Mouse (Mus musculus) bone marrow, adult 2 months (tissue): ENCODE results near the gene Scn8a. TPM values are rescaled to one million over a fixed set of nuclear protein-coding genes. Genes with fewer than 3 reads are reported as not detected.

Experiments
- H3K27ac ChIP-seq: fragments of 200-500 bp; 2 replicates; pipeline ENCODE4 v1.5.1; 2012; ENCODE audit warnings: low read depth, mild to moderate bottlenecking, control low read depth, inconsistent platforms, low read length; ENCODE audit not compliant: control insufficient read depth, poor library complexity, insufficient read depth
- H3K4me1 ChIP-seq: fragments of 200-500 bp; 2 replicates; pipeline ENCODE4 v1.6.1; 2011; ENCODE audit warnings: low read length; ENCODE audit not compliant: control insufficient read depth, insufficient read depth
- H3K4me3 ChIP-seq: fragments of 200-500 bp; replicated peaks from 2 replicates; pipeline ENCODE3; 2011; ENCODE audit warnings: mild to moderate bottlenecking, low read depth, low read length, control low read depth; ENCODE audit not compliant: control insufficient read depth
- CTCF ChIP-seq: fragments of 200-500 bp; IDR thresholded peaks from 2 replicates; pipeline ENCODE4 v1.5.1; 2011; ENCODE audit warnings: low read length, control low read depth; ENCODE audit not compliant: control insufficient read depth, insufficient read depth
- POLR2A ChIP-seq: fragments of 200-500 bp; IDR thresholded peaks from 2 replicates; pipeline ENCODE4 v1.6.1; 2011; ENCODE audit warnings: low read depth, mild to moderate bottlenecking, control low read depth, low read length, borderline replicate concordance; ENCODE audit not compliant: control insufficient read depth
- WGBS: fragments of 180-500 bp; shearing (Covaris S2); methylation state at CpG from one replicate; pipeline ENCODE4 v1.1.7; 2018; 5-methylcytosine and 5-hydroxymethylcytosine counted together
- polyA plus RNA-seq: library from polyadenylated mRNA; stranded (reverse); fragments of >200 nt; gene quantifications from 2 replicates; pipeline ENCODE4 v1.2.4, GENCODE M21; 2011; ENCODE audit warnings: low replicate concordance; ENCODE audit not compliant: missing spikeins, insufficient read depth, insufficient read length

Scn8a gene
- polyA plus RNA-seq, 1 experiment, result not detected

GRCm38 (mm10) chr15:100903811-100904210 is 34.2 kb downstream of the Scn8a start:
- Histone ChIP-seq H3K4me1 (peaks cover 1% of the 10 kb centered on the region; the same call in 1 of the 2 replicates), H3K27ac (no peak overlapping the region), H3K4me3 (no peak overlapping the region)
- WGBS, result 77% methylated on average over 9 of the region's 9 CpGs
- TF ChIP-seq CTCF, result no peak
- no peak for TF ChIP-seq POLR2A

GRCm38 (mm10) chr15:100905006-100905405 is 35.3 kb downstream of the Scn8a start:
- H3K27ac ChIP-seq, result no peak overlapping the region
- H3K4me1 ChIP-seq, result peaks cover 1% of the 10 kb centered on the region; the same call in 1 of the 2 replicates
- H3K4me3 ChIP-seq, result no peak overlapping the region
- TF ChIP-seq POLR2A (no peak), CTCF (no peak)
- WGBS, result under 1% methylated on average over 2 of the region's 2 CpGs

- no peak overlapping the region for H3K4me3 ChIP-seq
- WGBS, result 17% methylated on average over 8 of the region's 8 CpGs
- TF ChIP-seq POLR2A (no peak), CTCF (no peak)
- H3K27ac ChIP-seq, result peak overlapping the region; percentile 27; the same call in 1 of the 2 replicates
- H3K4me1 ChIP-seq, result peaks cover 1% of the 10 kb centered on the region; the same call in 1 of the 2 replicates
These were observed 36.1 kb downstream of the Scn8a start for GRCm38 (mm10) chr15:100905751-100906150.

- Histone ChIP-seq H3K4me1 (peaks cover 1% of the 10 kb centered on the region; the same call in 1 of the 2 replicates), H3K4me3 (no peak overlapping the region), H3K27ac (no peak overlapping the region)
- 90% methylated on average over 3 of the region's 3 CpGs for WGBS
- TF ChIP-seq POLR2A (no peak), CTCF (no peak)
These were observed 39.2 kb downstream of the Scn8a start for GRCm38 (mm10) chr15:100908817-100909216.

- H3K4me3 ChIP-seq, result no peak overlapping the region
- 68% methylated on average over 3 of the region's 3 CpGs for WGBS
- peaks cover 1% of the 10 kb centered on the region; the same call in 1 of the 2 replicates for H3K4me1 ChIP-seq
- no peak for TF ChIP-seq POLR2A
- no peak for TF ChIP-seq CTCF
- H3K27ac ChIP-seq, result no peak overlapping the region
These were observed 40.1 kb downstream of the Scn8a start for GRCm38 (mm10) chr15:100909734-100910163.

GRCm38 (mm10) chr15:100910381-100910841 is 40.8 kb downstream of the Scn8a start:
- Histone ChIP-seq H3K4me1 (peaks cover 1% of the 10 kb centered on the region; the same call in 1 of the 2 replicates), H3K4me3 (no peak overlapping the region), H3K27ac (no peak overlapping the region; the same call in 1 of the 2 replicates)
- WGBS, result 40% methylated on average over 10 of the region's 10 CpGs
- no peak for TF ChIP-seq POLR2A
- no peak for TF ChIP-seq CTCF

GRCm38 (mm10) chr15:100912676-100913266 is 43.1 kb downstream of the Scn8a start:
- WGBS, result 79% methylated on average over 3 of the region's 3 CpGs
- TF ChIP-seq CTCF, result no peak
- no peak for TF ChIP-seq POLR2A

GRCm38 (mm10) chr15:100914734-100915242 is 45.1 kb downstream of the Scn8a start:
- no peak for TF ChIP-seq CTCF
- TF ChIP-seq POLR2A, result no peak
- no peak overlapping the region for H3K4me3 ChIP-seq
- 2% methylated on average over 24 of the region's 24 CpGs for WGBS
- H3K4me1 ChIP-seq, result no peaks in the 10 kb centered on the region; the same call in 1 of the 2 replicates
- no peak overlapping the region for H3K27ac ChIP-seq

More at GRCm38 (mm10) chr15:100912676-100913266, 43.1 kb downstream of the Scn8a start:
- Histone ChIP-seq H3K27ac (no peak overlapping the region), H3K4me3 (no peak overlapping the region), H3K4me1 (no peaks in the 10 kb centered on the region; the same call in 1 of the 2 replicates)

GRCm38 (mm10) chr15:100918046-100918445 is 48.4 kb downstream of the Scn8a start:
- 62% methylated on average over 4 of the region's 4 CpGs for WGBS

More at GRCm38 (mm10) chr15:100918046-100918445, 48.4 kb downstream of the Scn8a start:
- H3K27ac ChIP-seq, result no peak overlapping the region
- no peak for TF ChIP-seq POLR2A
- no peak for TF ChIP-seq CTCF
- no peak overlapping the region for H3K4me3 ChIP-seq
- H3K4me1 ChIP-seq, result no peaks in the 10 kb centered on the region; the same call in 1 of the 2 replicates
